Mouse (Mus musculus): ENCODE data around the gene Troap. TPM values are rescaled to one million over a fixed set of nuclear protein-coding genes. Genes with fewer than 3 reads are reported as not detected.

The Troap gene
- total RNA-seq, 2 experiments from 2014 or later = 6.5 to 6.7 TPM

- intact Hi-C loops (cut with DNase I) = loop anchor here (2.0 to 5.0 kb wide), 2 partner anchors 116 to 184 kb away; no protein-coding TSS in a partner anchor
- peak; percentile 58 to 75 for DNase-seq
Measured at GRCm38 (mm10) chr15:99083258-99083657, 8.9 kb downstream of the Troap start.

GRCm38 (mm10) chr15:99083867-99084557 is 9.6 kb downstream of the Troap start:
- intact Hi-C loops (cut with DNase I) = loop anchor here (2.0 to 5.0 kb wide), 2 partner anchors 115 to 183 kb away; no protein-coding TSS in a partner anchor
- no peak for DNase-seq

- DNase-seq = no peak
- intact Hi-C loops (cut with DNase I) = loop anchor here (5.0 kb wide), 1 partner anchor 183 kb away; no protein-coding TSS in a partner anchor
Measured at GRCm38 (mm10) chr15:99084618-99085017, 10.2 kb downstream of the Troap start.

- intact Hi-C loops (cut with DNase I) = no loop called here
- DNase-seq = no peak
Measured at GRCm38 (mm10) chr15:99085997-99086396, 11.6 kb downstream of the Troap start.

- peak in 1 of 2 experiments; percentile 51 for DNase-seq
- intact Hi-C loops (cut with DNase I) = no loop called here
Measured at GRCm38 (mm10) chr15:99087253-99088075, 13.1 kb downstream of the Troap start, which contains the start of gene C1ql4. Gene C1ql4, minus strand, starts transcription at chr15:99087817.

- DNase-seq = peak; percentile 83 to 91
- intact Hi-C loops (cut with DNase I) = no loop called here
Measured at GRCm38 (mm10) chr15:99088292-99088691, 13.9 kb downstream of the Troap start.

GRCm38 (mm10) chr15:99089069-99089468 is 14.7 kb downstream of the Troap start:
- no peak for DNase-seq
- intact Hi-C loops (cut with DNase I) = no loop called here

- no peak for DNase-seq
- intact Hi-C loops (cut with DNase I) = no loop called here
Measured at GRCm38 (mm10) chr15:99092870-99093269, 18.5 kb downstream of the Troap start, which contains the start of gene Dnajc22. Gene Dnajc22, plus strand, starts transcription at chr15:99093170.

- DNase-seq = peak; percentile 43 to 58
- intact Hi-C loops (cut with DNase I) = no loop called here
Measured at GRCm38 (mm10) chr15:99093291-99094258, 19.2 kb downstream of the Troap start.

- DNase-seq = peak in 1 of 2 experiments; percentile 18
- intact Hi-C loops (cut with DNase I) = no loop called here
Measured at GRCm38 (mm10) chr15:99094631-99095270, 20.4 kb downstream of the Troap start.

- intact Hi-C loops (cut with DNase I) = no loop called here
- DNase-seq = no peak
Measured at GRCm38 (mm10) chr15:99095356-99095755, 21.0 kb downstream of the Troap start.

- intact Hi-C loops (cut with DNase I) = no loop called here
- no peak for DNase-seq
Measured at GRCm38 (mm10) chr15:99096061-99096793, 21.9 kb downstream of the Troap start.

GRCm38 (mm10) chr15:99096831-99097500 is 22.6 kb downstream of the Troap start:
- intact Hi-C loops (cut with DNase I) = no loop called here
- DNase-seq = peak in 1 of 2 experiments; percentile 34

GRCm38 (mm10) chr15:99097840-99098492 is 23.6 kb downstream of the Troap start:
- intact Hi-C loops (cut with DNase I) = loop anchor here (2.0 kb wide), 1 partner anchor 21 kb away; no protein-coding TSS in a partner anchor
- peak; percentile 40 to 46 for DNase-seq

- intact Hi-C loops (cut with DNase I) = loop anchor here (2.0 kb wide), 1 partner anchor 20 kb away; no protein-coding TSS in a partner anchor
Measured at GRCm38 (mm10) chr15:99098493-99098861, 24.1 kb downstream of the Troap start.

GRCm38 (mm10) chr15:99099139-99099556 is 24.8 kb downstream of the Troap start:
- DNase-seq = peak; percentile 58 to 76
- intact Hi-C loops (cut with DNase I) = loop anchor here (2.0 kb wide), 1 partner anchor 20 kb away; no protein-coding TSS in a partner anchor

More at GRCm38 (mm10) chr15:99098493-99098861, 24.1 kb downstream of the Troap start:
- DNase-seq = peak in 1 of 2 experiments; percentile 14

GRCm38 (mm10) chr15:99099984-99100383 is 25.6 kb downstream of the Troap start:
- DNase-seq = no peak
- intact Hi-C loops (cut with DNase I) = loop anchor here (2.0 kb wide), 1 partner anchor 19 kb away; no protein-coding TSS in a partner anchor

GRCm38 (mm10) chr15:99105238-99105637 is 30.9 kb downstream of the Troap start:
- no peak for DNase-seq
- intact Hi-C loops (cut with DNase I) = no loop called here
